Mouse (Mus musculus): ENCODE measurements around the gene Dlgap4. TPM values are rescaled to one million over a fixed set of nuclear protein-coding genes. Genes with fewer than 3 reads are reported as not detected.
A peak's percentile ranks its signal among the peaks of the same experiment; 100 is the strongest.

The Dlgap4 gene
- polyA plus RNA-seq, 1 experiment from 2014 or later, result 124 TPM

DNA sequence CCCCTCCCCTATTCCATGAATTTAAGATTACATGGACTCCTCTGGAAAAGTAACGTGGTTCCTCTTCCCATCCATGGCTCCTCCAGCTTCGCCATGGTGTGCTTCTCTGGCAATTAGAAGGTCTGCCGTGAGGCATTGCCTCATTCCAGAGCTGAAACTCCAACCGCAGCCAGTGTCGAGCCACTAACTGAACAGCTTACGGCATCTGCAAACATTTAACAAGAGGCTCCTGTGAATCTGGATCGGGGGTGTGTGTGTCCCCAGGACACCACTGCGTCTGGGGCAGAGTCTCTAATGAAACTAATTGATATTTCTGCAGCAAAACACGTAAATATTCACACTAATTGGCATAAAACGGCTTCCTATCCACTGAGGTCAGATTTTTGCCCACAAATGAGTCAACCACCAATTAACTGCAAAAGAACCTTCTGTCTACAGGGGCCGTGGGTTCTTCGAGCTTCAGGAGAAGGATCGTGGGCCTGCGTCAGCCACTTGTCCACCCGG, 18.5 kb upstream of the Dlgap4 start:
- peak; percentile 41 for DNase-seq (ENCODE audit: low spot score)
- Histone ChIP-seq H3K27me3 (ENCODE audit: low read depth, poor library complexity, severe bottlenecking) (no peaks in the 10 kb centered on the region), H3K27ac (no peak overlapping the region), H3K4me3 (no peak overlapping the region), H3K9me3 (replicated peaks) (no peaks in the 10 kb centered on the region), H3K36me3 (no peaks in the 10 kb centered on the region), H3K4me1 (peaks cover 24% of the 10 kb centered on the region)
- 32% methylated on average over 15 of the region's 15 CpGs for WGBS

GRCm38 (mm10) chr2:156602581-156602980, 10.9 kb upstream of the Dlgap4 start:
- Histone ChIP-seq H3K27ac (no peak overlapping the region), H3K27me3 (ENCODE audit: low read depth, poor library complexity, severe bottlenecking) (peaks cover 4% of the 10 kb centered on the region; the same call in 1 of the 2 replicates), H3K4me3 (no peak overlapping the region), H3K4me1 (no peaks in the 10 kb centered on the region), H3K9me3 (replicated peaks) (no peaks in the 10 kb centered on the region), H3K36me3 (no peaks in the 10 kb centered on the region)
- DNase-seq (ENCODE audit: low spot score), result no peak
- WGBS, result 87% methylated on average over 7 of the region's 7 CpGs

GRCm38 (mm10) chr2:156603671-156604070, 9.8 kb upstream of the Dlgap4 start:
- no peak for DNase-seq (ENCODE audit: low spot score)
- 86% methylated on average over 9 of the region's 9 CpGs for WGBS
- Histone ChIP-seq H3K9me3 (replicated peaks) (no peaks in the 10 kb centered on the region), H3K27ac (no peak overlapping the region), H3K36me3 (no peaks in the 10 kb centered on the region), H3K27me3 (ENCODE audit: low read depth, poor library complexity, severe bottlenecking) (peaks cover 13% of the 10 kb centered on the region; the same call in 1 of the 2 replicates), H3K4me1 (no peaks in the 10 kb centered on the region), H3K4me3 (no peak overlapping the region)

- 74% methylated on average over 3 of the region's 3 CpGs for WGBS
- no peak for DNase-seq (ENCODE audit: low spot score)
- H3K36me3 ChIP-seq, result no peaks in the 10 kb centered on the region
- no peaks in the 10 kb centered on the region for H3K9me3 ChIP-seq (replicated peaks)
- no peak overlapping the region for H3K27ac ChIP-seq
- peaks cover 27% of the 10 kb centered on the region for H3K27me3 ChIP-seq (ENCODE audit: low read depth, poor library complexity, severe bottlenecking)
- no peak overlapping the region for H3K4me3 ChIP-seq
- H3K4me1 ChIP-seq, result no peaks in the 10 kb centered on the region
Observed at GRCm38 (mm10) chr2:156605144-156605543, 8.4 kb upstream of the Dlgap4 start.

DNA sequence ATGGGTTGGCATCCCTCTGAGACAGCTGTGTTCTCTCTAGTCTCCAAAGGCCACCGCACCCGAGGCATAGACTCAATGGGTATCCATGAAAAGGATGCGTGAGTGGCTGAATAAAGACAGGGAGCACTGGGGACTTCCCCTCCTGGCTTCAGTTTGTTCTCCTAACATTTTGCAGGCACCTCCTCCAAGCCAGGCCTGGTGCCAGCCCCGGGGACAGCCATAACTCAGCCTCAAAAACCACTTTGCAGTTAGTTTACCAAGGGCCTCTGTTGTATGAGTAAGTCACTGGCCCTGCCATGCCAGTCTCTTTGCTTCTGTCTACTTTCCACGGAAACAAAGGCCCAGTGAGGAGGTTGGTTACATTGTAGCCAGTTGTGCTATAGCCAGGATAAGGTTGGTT, 7.5 kb upstream of the Dlgap4 start:
- H3K9me3 ChIP-seq (replicated peaks), result no peaks in the 10 kb centered on the region
- WGBS, result 83% methylated on average over 5 of the region's 5 CpGs
- no peak overlapping the region for H3K27ac ChIP-seq
- H3K4me1 ChIP-seq, result no peaks in the 10 kb centered on the region
- H3K36me3 ChIP-seq, result no peaks in the 10 kb centered on the region
- peaks cover 36% of the 10 kb centered on the region for H3K27me3 ChIP-seq (ENCODE audit: low read depth, poor library complexity, severe bottlenecking)
- no peak overlapping the region for H3K4me3 ChIP-seq
- DNase-seq (ENCODE audit: low spot score), result no peak

- WGBS, result under 1% methylated on average over 38 of the region's 41 CpGs
- peaks cover 98% of the 10 kb centered on the region for H3K27me3 ChIP-seq (ENCODE audit: low read depth, poor library complexity, severe bottlenecking)
- no peaks in the 10 kb centered on the region for H3K36me3 ChIP-seq
- H3K27ac ChIP-seq, result peak overlapping the region; percentile 68
- H3K9me3 ChIP-seq (replicated peaks), result no peaks in the 10 kb centered on the region
- no peak for DNase-seq (ENCODE audit: low spot score)
- H3K4me3 ChIP-seq, result peak overlapping the region; percentile 70
- peaks cover 26% of the 10 kb centered on the region for H3K4me1 ChIP-seq
Observed at GRCm38 (mm10) chr2:156613081-156613540, 394 bp upstream of the Dlgap4 start.

- WGBS, result under 1% methylated on average over 18 of the region's 18 CpGs
- peaks cover 26% of the 10 kb centered on the region for H3K4me1 ChIP-seq
- H3K9me3 ChIP-seq (replicated peaks), result no peaks in the 10 kb centered on the region
- peak; percentile 46 for DNase-seq (ENCODE audit: low spot score)
- H3K27me3 ChIP-seq (ENCODE audit: low read depth, poor library complexity, severe bottlenecking), result peaks cover 99% of the 10 kb centered on the region
- H3K36me3 ChIP-seq, result no peaks in the 10 kb centered on the region
- peak overlapping the region; percentile 68; the same call in 1 of the 2 replicates for H3K27ac ChIP-seq
- peak overlapping the region; percentile 70 for H3K4me3 ChIP-seq
Observed at GRCm38 (mm10) chr2:156614258-156614556, 702 bp downstream of the Dlgap4 start.

- Histone ChIP-seq H3K36me3 (no peaks in the 10 kb centered on the region), H3K27me3 (ENCODE audit: low read depth, poor library complexity, severe bottlenecking) (peaks cover 100% of the 10 kb centered on the region), H3K4me3 (peak overlapping the region; percentile 70), H3K9me3 (replicated peaks) (no peaks in the 10 kb centered on the region), H3K27ac (no peak overlapping the region), H3K4me1 (peaks cover 26% of the 10 kb centered on the region)
- WGBS, result 10% methylated on average over 31 of the region's 31 CpGs
- DNase-seq (ENCODE audit: low spot score), result peak; percentile 42
Observed at GRCm38 (mm10) chr2:156614661-156615654, 1.5 kb downstream of the Dlgap4 start.

DNA sequence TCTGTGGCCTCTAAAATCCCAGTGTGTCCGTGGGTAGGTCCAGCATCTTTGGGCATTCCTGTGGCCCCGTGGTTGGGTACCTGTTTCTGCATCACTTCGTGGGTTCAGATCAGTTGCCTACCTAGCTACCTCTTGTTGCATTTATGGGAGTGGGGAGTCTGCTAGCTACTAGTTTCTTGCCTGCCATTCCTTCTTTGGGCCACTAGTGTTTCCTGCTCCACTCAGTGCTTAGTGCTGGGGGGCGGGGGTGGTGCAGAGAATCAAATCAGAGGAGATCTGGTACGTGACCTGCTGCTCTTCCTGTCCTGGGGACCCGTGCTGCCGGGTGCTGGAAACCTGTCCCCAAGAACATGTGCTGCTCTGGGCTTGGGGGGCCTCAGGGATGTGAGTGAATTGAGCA, 3.0 kb downstream of the Dlgap4 start:
- H3K36me3 ChIP-seq, result no peaks in the 10 kb centered on the region
- peaks cover 26% of the 10 kb centered on the region for H3K4me1 ChIP-seq
- DNase-seq (ENCODE audit: low spot score), result no peak
- no peak overlapping the region for H3K4me3 ChIP-seq
- H3K9me3 ChIP-seq (replicated peaks), result no peaks in the 10 kb centered on the region
- 78% methylated on average over 7 of the region's 7 CpGs for WGBS
- no peak overlapping the region for H3K27ac ChIP-seq
- H3K27me3 ChIP-seq (ENCODE audit: low read depth, poor library complexity, severe bottlenecking), result peaks cover 94% of the 10 kb centered on the region

DNA sequence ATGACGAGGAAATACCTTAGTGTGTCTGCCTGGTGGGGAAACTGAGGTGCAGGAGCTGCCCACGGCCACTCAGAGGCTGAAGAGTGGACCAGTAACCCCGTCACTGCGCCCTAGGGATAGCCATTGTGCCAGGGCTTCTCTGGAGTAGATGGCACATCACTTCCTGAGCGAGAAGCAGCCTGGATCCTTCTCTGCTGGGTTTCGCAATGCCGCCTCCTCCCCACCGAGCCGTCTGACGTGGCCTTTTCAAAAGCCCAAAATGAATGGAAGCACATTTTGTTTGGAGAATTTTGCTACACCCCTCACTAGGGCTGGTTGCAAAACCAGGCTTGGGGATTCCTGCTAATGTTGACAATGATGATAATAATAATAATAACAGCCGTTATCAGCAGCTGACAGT, 4.0 kb downstream of the Dlgap4 start:
- WGBS, result 62% methylated on average over 11 of the region's 11 CpGs
- no peak for DNase-seq (ENCODE audit: low spot score)
- Histone ChIP-seq H3K9me3 (replicated peaks) (no peaks in the 10 kb centered on the region), H3K4me3 (no peak overlapping the region), H3K36me3 (no peaks in the 10 kb centered on the region), H3K27me3 (ENCODE audit: low read depth, poor library complexity, severe bottlenecking) (peaks cover 84% of the 10 kb centered on the region), H3K4me1 (peaks cover 26% of the 10 kb centered on the region), H3K27ac (no peak overlapping the region)

DNA sequence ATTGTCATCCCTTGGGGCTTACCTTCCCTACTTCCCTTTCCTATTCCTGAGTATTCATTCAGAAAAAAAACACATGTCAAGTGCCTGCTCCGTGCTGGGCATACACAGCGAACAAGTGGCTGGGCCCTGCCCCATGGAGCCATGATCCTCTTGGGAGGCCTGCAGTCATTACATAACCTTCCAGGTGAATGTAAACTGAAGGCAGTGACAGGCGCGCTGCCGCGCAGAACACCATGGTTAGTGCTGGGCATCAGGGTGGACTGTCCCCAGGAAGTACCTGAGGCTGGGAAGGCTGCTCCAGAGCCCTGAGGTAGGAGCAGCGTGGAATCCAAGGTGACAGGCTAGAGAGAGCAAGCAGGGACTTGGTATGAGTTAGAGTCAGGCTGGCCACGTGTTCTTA, 7.4 kb downstream of the Dlgap4 start:
- Histone ChIP-seq H3K4me1 (no peaks in the 10 kb centered on the region), H3K27ac (no peak overlapping the region), H3K27me3 (ENCODE audit: low read depth, poor library complexity, severe bottlenecking) (peaks cover 51% of the 10 kb centered on the region), H3K9me3 (replicated peaks) (no peaks in the 10 kb centered on the region), H3K36me3 (no peaks in the 10 kb centered on the region), H3K4me3 (no peak overlapping the region)
- WGBS, result 85% methylated on average over 8 of the region's 8 CpGs
- no peak for DNase-seq (ENCODE audit: low spot score)

- 68% methylated on average over 5 of the region's 5 CpGs for WGBS
- no peaks in the 10 kb centered on the region for H3K9me3 ChIP-seq (replicated peaks)
- no peak for DNase-seq (ENCODE audit: low spot score)
- H3K27me3 ChIP-seq (ENCODE audit: low read depth, poor library complexity, severe bottlenecking), result peaks cover 45% of the 10 kb centered on the region
- H3K36me3 ChIP-seq, result no peaks in the 10 kb centered on the region
- H3K4me3 ChIP-seq, result no peak overlapping the region
- no peak overlapping the region for H3K27ac ChIP-seq
- H3K4me1 ChIP-seq, result no peaks in the 10 kb centered on the region
Observed at GRCm38 (mm10) chr2:156621449-156621848, 7.9 kb downstream of the Dlgap4 start.

DNA sequence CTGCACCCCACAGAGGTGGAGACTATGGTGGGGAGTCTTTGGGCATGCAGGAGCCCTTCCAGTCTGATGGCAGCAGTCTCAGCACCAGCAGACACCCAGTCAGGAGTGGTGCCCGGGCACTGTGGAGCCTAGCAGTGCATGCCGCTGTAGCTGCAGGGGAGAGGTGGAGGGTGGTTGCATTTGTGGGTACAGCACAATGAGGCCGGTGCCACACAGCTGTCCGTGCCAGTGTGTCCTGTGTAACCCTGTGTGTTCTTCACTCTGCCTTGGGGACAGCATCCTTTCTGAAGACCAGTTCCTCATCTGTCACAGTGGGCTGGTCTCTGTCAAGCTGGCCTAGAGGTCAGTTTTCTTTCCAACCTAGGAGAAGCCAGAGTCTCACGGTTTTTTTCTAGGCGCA, 8.7 kb downstream of the Dlgap4 start:
- DNase-seq (ENCODE audit: low spot score), result no peak
- peaks cover 37% of the 10 kb centered on the region for H3K27me3 ChIP-seq (ENCODE audit: low read depth, poor library complexity, severe bottlenecking)
- 95% methylated on average over 6 of the region's 6 CpGs for WGBS
- H3K4me3 ChIP-seq, result no peak overlapping the region
- H3K27ac ChIP-seq, result no peak overlapping the region
- no peaks in the 10 kb centered on the region for H3K36me3 ChIP-seq
- no peaks in the 10 kb centered on the region for H3K9me3 ChIP-seq (replicated peaks)
- no peaks in the 10 kb centered on the region for H3K4me1 ChIP-seq

Measured in limb, embryonic 10.5 days (tissue).